Mouse (Mus musculus) limb, embryonic 11.5 days (tissue): ENCODE measurements around the gene Clns1a. TPM values are rescaled to one million over a fixed set of nuclear protein-coding genes. Genes with fewer than 3 reads are reported as not detected.

Experiments
- ATAC-seq: fragments of 200-750 bp; cut with Nextera tagmentation; 2 replicates; pipeline ENCODE4 v1.8.0; 2017; ENCODE audit warnings: low read depth; ENCODE audit not compliant: insufficient number of reproducible peaks, low FRiP score, low TSS enrichment
- DNase-seq: peaks from one replicate; pipeline ENCODE4 v3.0.0-alpha.2; 2015; ENCODE audit warnings: low spot score
- H3K27ac ChIP-seq: fragments of 300-500 bp; sonication (generic); replicated peaks from 2 replicates; pipeline ENCODE4 v1.5.1; 2014; ENCODE audit warnings: low read depth, mild to moderate bottlenecking, low read length
- H3K27me3 ChIP-seq: fragments of 300-500 bp; sonication (generic); 2 replicates; pipeline ENCODE4 v1.6.1; 2014; ENCODE audit warnings: mild to moderate bottlenecking, low read length, mixed read lengths; ENCODE audit not compliant: control insufficient read depth, insufficient read depth
- H3K36me3 ChIP-seq: fragments of 300-500 bp; sonication (generic); 2 replicates; pipeline ENCODE4 v1.6.1; 2014; ENCODE audit warnings: mild to moderate bottlenecking, low read length, moderate library complexity, mixed read lengths; ENCODE audit not compliant: control insufficient read depth, insufficient read depth
- H3K4me1 ChIP-seq: fragments of 300-500 bp; sonication (generic); 2 replicates; pipeline ENCODE4 v1.6.1; 2014; ENCODE audit warnings: low read length, mixed read lengths; ENCODE audit not compliant: control insufficient read depth, insufficient read depth
- H3K4me2 ChIP-seq: fragments of 300-500 bp; sonication (generic); 2 replicates; pipeline ENCODE4 v1.6.1; 2014; ENCODE audit warnings: low read depth, mild to moderate bottlenecking, moderate library complexity; ENCODE audit not compliant: severe bottlenecking
- H3K4me3 ChIP-seq: fragments of 300-500 bp; sonication (generic); 2 replicates; pipeline ENCODE4 v1.5.1; 2014; ENCODE audit warnings: low read depth, low read length
- H3K9ac ChIP-seq: fragments of 300-500 bp; sonication (generic); 2 replicates; pipeline ENCODE4 v1.6.1; 2014; ENCODE audit warnings: mild to moderate bottlenecking, low read length
- H3K9me3 ChIP-seq: fragments of 300-500 bp; sonication (generic); 2 replicates; pipeline ENCODE4 v1.6.1; 2016; ENCODE audit warnings: low read length; ENCODE audit not compliant: control insufficient read depth
- WGBS: fragments of 180-500 bp; shearing (Covaris S2); extraction: QIAGEN DNeasy Blood & Tissue Kit; methylation state at CpG from one replicate; pipeline ENCODE4 v1.1.7; 2014; 5-methylcytosine and 5-hydroxymethylcytosine counted together
- polyA plus RNA-seq: library from polyadenylated mRNA; unstranded; fragments of >200 nt; fragmentation: Nextera tagmentation; extraction: Ambion mirVana; gene quantifications from 2 replicates; pipeline ENCODE4 v1.2.1, GENCODE M21; 2014

Gene Clns1a
- polyA plus RNA-seq, 1 experiment from 2014 or later, result 286 TPM

GRCm38 (mm10) chr7:97747176-97747707 lies 50.8 kb downstream of the Clns1a start:
- Histone ChIP-seq H3K9me3 (no peaks in the 10 kb centered on the region), H3K27me3 (no peaks in the 10 kb centered on the region), H3K4me1 (no peaks in the 10 kb centered on the region), H3K27ac (no peak overlapping the region), H3K4me3 (no peak overlapping the region), H3K36me3 (no peaks in the 10 kb centered on the region), H3K4me2 (no peak overlapping the region), H3K9ac (no peak overlapping the region)
- no peak for ATAC-seq
- 69% methylated on average over 4 of the region's 4 CpGs for WGBS
- DNase-seq, result no peak

- Histone ChIP-seq H3K4me1 (no peaks in the 10 kb centered on the region), H3K27ac (no peak overlapping the region), H3K4me2 (no peak overlapping the region; the same call in 1 of the 2 replicates), H3K4me3 (no peak overlapping the region), H3K36me3 (no peaks in the 10 kb centered on the region), H3K27me3 (no peaks in the 10 kb centered on the region), H3K9me3 (no peaks in the 10 kb centered on the region), H3K9ac (0 out of 2 replicates have a peak overlapping the region, but pooled peaks have one; percentile 34)
- ATAC-seq (peak; percentile 70; the same call in 1 of the 2 replicates), DNase-seq (peak; percentile 87)
- 29% methylated on average over 28 of the region's 28 CpGs for WGBS
Observed at GRCm38 (mm10) chr7:97747787-97748497, 51.5 kb downstream of the Clns1a start.

GRCm38 (mm10) chr7:97748527-97749206 lies 52.2 kb downstream of the Clns1a start:
- WGBS, result 68% methylated on average over 10 of the region's 10 CpGs
- DNase-seq, result peak; percentile 29

GRCm38 (mm10) chr7:97749207-97750190 lies 53.1 kb downstream of the Clns1a start:
- H3K4me1 ChIP-seq, result no peaks in the 10 kb centered on the region
- no peak overlapping the region for H3K4me2 ChIP-seq
- H3K9me3 ChIP-seq, result no peaks in the 10 kb centered on the region
- H3K27ac ChIP-seq, result no peak overlapping the region
- no peaks in the 10 kb centered on the region for H3K27me3 ChIP-seq
- no peak overlapping the region for H3K9ac ChIP-seq
- 45% methylated on average over 19 of the region's 19 CpGs for WGBS
- ATAC-seq, result no peak
- no peak overlapping the region for H3K4me3 ChIP-seq
- H3K36me3 ChIP-seq, result no peaks in the 10 kb centered on the region
- DNase-seq, result no peak

More at GRCm38 (mm10) chr7:97748527-97749206, 52.2 kb downstream of the Clns1a start:
- Histone ChIP-seq H3K36me3 (no peaks in the 10 kb centered on the region), H3K4me1 (no peaks in the 10 kb centered on the region), H3K9me3 (no peaks in the 10 kb centered on the region), H3K4me2 (no peak overlapping the region), H3K9ac (no peak overlapping the region), H3K27me3 (no peaks in the 10 kb centered on the region), H3K27ac (no peak overlapping the region), H3K4me3 (no peak overlapping the region)
- peak; percentile 36; the same call in 1 of the 2 replicates for ATAC-seq

GRCm38 (mm10) chr7:97756967-97757881 lies 60.8 kb downstream of the Clns1a start:
- no peak overlapping the region for H3K4me3 ChIP-seq
- H3K4me2 ChIP-seq, result no peak overlapping the region
- no peak for ATAC-seq
- H3K36me3 ChIP-seq, result no peaks in the 10 kb centered on the region
- no peaks in the 10 kb centered on the region for H3K4me1 ChIP-seq
- no peak for DNase-seq
- no peaks in the 10 kb centered on the region for H3K27me3 ChIP-seq
- H3K9ac ChIP-seq, result no peak overlapping the region
- 75% methylated on average over 18 of the region's 18 CpGs for WGBS
- no peaks in the 10 kb centered on the region for H3K9me3 ChIP-seq
- H3K27ac ChIP-seq, result no peak overlapping the region

GRCm38 (mm10) chr7:97764591-97764990 lies 68.2 kb downstream of the Clns1a start:
- H3K9ac ChIP-seq, result no peak overlapping the region
- 74% methylated on average over 11 of the region's 11 CpGs for WGBS
- H3K4me1 ChIP-seq, result no peaks in the 10 kb centered on the region
- no peaks in the 10 kb centered on the region for H3K9me3 ChIP-seq
- DNase-seq, result no peak
- H3K27me3 ChIP-seq, result no peaks in the 10 kb centered on the region
- no peak overlapping the region for H3K27ac ChIP-seq
- no peak overlapping the region for H3K4me2 ChIP-seq
- H3K36me3 ChIP-seq, result no peaks in the 10 kb centered on the region
- no peak for ATAC-seq
- no peak overlapping the region for H3K4me3 ChIP-seq

GRCm38 (mm10) chr7:97765181-97765962 lies 68.9 kb downstream of the Clns1a start:
- Histone ChIP-seq H3K4me1 (no peaks in the 10 kb centered on the region), H3K4me2 (no peak overlapping the region), H3K9me3 (no peaks in the 10 kb centered on the region), H3K27ac (no peak overlapping the region), H3K27me3 (no peaks in the 10 kb centered on the region), H3K4me3 (no peak overlapping the region), H3K9ac (no peak overlapping the region), H3K36me3 (no peaks in the 10 kb centered on the region)
- DNase-seq, result no peak
- 91% methylated on average over 21 of the region's 21 CpGs for WGBS
- ATAC-seq, result no peak
